Mouse (Mus musculus) ovary, postnatal 14 days (tissue): ENCODE data around the gene Micu2.
"Not testable (repeated sequence)": the region's sequence is repeated elsewhere in the genome, so short reads cannot be mapped to it uniquely, and the experiment has no call there.

Experiments used
- DNase-seq: peaks from one replicate; pipeline ENCODE4 v3.0.0; 2022; ENCODE audit warnings: low spot score

The Micu2 gene

DNA sequence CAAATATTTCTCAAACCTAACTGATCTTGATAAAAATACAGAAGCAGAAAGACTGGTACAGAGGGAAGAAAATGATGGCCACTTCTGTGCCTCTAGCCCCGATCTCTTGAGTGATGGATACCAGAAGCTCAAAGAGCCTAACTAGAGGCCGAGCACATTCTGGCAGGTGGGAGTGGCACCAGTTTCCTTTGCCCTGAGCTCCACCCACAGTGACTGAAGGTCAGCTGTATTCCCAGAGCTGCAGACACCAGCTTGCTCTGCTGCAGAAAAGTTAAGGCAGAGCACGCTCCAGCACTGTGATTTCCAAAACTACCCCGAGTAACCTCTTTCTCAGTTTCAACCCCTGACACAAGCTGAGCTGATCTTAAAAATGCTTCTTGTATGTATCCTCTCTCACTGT, 37.2 kb downstream of the Micu2 start:
- DNase-seq, result no peak

- DNase-seq, result no peak
Measured at GRCm38 (mm10) chr14:57951089-57951488, 48.0 kb downstream of the Micu2 start.

DNA sequence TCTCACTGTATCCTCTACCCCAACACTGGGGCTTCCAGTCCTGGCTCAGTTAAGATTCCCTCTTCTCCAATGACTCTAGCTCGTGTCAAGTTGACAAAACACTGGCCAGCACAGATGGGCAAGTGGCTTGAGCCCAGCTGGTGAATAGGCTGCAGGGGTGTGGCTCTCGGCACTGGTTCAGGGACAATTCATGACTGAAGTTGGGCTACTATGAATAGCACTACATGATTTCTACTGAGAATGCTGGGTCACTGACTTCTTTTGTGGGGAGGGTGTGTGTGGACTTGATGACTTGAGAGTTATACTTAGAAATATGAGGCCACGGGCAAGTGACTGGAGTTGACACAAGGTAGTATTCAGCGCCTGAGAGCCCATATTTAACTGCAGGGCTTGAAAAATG, 53.2 kb downstream of the Micu2 start:
- no peak for DNase-seq

- DNase-seq, result no peak
Measured at GRCm38 (mm10) chr14:57937297-57937696, 61.8 kb downstream of the Micu2 start.

GRCm38 (mm10) chr14:57934666-57935065, 64.4 kb downstream of the Micu2 start:
- DNase-seq, result no peak

GRCm38 (mm10) chr14:57933608-57934007, 65.5 kb downstream of the Micu2 start:
- no peak for DNase-seq

DNA sequence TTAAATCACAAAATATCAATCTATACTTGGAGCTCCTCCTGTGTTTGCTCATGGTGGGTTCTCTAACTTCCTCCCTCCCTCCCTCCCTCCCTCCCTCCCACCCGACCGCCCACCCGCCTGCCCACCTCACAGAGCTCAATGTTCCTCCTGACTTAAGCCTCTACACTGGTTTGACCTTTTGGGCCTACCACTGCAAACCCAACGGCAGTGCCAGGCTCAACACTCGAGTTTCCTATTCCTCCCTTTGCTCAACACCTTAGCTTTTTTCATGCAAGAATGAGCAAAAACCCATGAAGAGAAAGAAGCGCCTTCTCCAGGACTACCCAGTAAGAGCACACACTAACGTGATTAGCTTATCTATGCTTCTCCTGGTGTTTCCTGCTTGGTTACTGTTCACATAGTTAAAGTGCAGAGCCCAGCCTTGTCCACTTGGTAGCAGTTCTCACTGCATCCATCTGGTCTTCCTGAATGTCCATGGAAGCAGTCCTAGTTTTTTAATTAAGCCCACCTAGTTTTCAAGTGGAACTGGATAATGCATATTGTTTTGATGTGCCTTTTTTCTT, 66.1 kb downstream of the Micu2 start:
- DNase-seq, result no peak

DNA sequence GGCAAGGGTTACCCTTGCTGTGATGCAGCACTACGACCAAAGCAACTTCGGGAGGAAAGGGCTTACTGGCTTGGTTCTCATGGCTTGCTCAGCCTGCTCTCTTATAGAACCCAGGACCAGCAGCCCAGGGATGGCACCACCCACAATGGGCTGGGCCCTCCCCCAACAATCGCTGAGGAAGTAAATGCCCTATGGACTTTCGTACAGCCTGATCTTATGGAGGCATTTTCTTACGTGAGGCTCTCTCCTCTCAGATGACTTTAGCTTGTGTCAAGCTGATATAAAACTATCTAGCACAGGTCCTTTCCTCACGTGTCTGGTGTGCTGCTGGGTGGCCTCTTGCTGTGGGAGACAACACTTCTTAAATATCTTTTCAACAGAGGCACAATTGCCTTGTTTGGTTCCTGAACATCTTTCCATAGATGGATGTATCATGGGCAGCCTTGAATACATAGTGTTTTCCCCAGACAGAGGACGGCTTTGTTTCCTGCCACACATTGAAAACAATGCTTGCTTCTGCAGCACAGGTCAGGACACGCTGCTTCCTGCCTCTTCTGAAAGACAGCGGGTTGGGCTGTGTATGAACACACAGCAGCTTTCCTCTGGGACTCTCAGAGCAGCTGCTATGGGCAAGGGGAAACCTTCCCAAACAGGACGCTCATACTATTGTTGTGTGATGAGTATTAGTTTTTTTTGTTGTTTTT, 77.5 kb downstream of the Micu2 start:
- DNase-seq, result no peak

DNA sequence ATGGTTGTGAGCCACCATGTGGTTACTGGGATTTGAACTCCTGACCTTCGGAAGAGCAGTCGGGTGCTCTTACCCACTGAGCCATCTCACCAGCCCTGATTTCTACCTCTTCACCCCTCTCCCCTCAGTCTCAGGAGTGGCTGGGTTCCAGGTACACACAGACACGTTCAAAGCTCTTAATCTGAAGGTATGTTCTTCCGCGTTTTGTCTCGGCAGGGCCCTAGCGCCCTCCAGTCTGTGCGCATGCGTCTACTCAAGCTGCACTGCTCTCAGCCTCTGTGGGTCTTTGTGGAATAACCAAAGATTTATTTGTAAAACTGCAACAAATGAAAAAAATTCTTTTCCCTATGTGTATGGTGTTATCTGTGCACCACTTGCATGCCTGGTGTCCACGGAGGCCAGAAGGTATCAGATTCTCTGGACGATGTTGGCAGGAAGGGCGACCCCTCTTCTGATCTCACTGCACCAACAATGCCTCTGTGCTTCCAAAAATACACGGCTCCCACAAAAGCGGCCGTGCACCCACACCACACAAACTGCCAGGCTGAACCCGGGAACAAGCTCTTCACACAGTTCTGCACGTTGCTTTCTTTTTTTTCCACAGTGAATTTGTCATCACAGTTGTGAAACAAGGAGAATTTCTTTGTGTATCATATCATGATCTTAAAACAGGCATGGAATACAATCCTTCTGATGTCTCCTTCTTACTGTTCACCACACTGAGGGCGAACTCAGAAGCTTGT, 78.3 kb downstream of the Micu2 start:
- no peak for DNase-seq

GRCm38 (mm10) chr14:57919148-57919875, 79.8 kb downstream of the Micu2 start:
- no peak for DNase-seq

DNA sequence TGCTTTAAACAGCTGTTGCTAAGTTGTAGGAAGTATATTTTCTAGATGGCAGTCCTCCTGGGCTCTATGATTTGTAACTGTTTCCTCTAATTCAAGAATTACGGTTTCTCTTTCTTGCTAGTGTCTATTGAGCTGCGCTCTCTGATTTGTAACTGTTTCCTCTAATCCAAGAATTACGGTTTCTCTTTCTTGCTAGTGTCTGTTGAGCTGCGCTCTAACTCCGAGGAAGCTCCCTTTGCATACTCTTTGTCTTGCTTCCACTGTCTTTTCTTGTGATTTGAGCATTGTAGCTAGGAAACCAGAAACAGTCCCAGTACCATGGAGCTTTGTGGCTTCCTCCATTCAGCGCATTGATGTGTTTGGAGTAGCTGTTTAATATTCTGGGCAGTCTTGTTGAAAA, 83.7 kb downstream of the Micu2 start:
- no peak for DNase-seq

DNA sequence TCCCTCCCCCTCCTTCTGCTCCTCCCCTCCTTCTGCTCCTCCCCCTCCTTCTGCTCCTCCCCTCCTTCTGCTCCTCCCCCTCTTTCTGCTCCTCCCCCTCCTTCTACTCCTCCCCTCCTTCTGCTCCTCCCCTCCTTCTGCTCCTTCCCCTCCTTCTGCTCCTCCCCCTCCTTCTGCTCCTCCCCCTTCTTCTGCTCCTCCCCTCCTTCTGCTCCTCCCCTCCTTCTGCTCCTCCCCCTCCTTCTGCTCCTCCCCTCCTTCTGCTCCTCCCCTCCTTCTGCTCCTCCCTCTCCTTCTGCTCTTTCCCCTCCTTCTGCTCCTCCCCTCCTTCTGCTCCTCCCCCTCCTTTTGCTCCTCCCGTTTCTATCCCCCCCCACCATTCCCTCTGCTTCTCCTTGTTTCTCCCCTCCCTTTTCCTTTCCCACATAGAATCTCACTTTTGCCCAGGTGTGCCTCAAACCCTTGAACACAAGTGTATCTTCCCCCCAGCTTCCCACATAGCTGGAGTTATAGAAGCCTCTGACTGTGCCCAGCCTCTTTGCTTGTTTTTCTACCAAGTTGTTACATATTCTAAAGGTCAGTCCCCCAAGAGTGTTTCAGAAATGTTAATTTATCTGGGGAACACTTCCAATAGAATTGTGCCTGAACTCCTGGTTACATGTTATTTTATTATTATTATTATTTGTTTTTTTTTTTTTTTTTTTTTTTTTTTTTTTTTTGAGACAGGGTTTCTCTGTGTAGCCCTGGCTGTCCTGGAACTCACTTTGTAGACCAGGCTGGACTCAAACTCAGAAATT, 86.7 kb downstream of the Micu2 start:
- not testable (repeated sequence) for DNase-seq

- DNase-seq, result not testable (repeated sequence)
Measured at GRCm38 (mm10) chr14:57911787-57912186, 87.3 kb downstream of the Micu2 start.

GRCm38 (mm10) chr14:57911316-57911715, 87.7 kb downstream of the Micu2 start:
- DNase-seq, result no peak

GRCm38 (mm10) chr14:57910501-57911068, 88.5 kb downstream of the Micu2 start:
- DNase-seq, result peak; percentile 73

DNA sequence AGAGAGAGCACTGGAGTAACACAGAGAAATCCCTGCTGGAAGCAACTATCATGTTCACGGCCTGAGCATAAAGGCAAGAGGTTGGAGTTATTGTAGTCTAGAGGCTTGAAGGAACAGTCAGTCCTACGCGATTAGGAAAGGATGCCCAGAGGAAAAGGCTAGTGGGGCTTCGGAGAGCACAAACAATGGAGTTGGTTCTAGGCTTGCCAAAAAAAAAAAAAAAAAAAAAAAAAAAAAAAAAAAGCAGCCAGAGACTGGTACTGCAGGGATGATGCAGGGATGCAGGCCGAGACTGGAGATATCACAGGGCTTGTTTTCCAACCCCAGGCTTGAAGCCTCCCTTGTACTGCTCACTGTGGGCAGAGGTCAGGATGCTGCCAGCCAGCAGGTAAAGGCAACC, 89.8 kb downstream of the Micu2 start:
- DNase-seq, result no peak

DNA sequence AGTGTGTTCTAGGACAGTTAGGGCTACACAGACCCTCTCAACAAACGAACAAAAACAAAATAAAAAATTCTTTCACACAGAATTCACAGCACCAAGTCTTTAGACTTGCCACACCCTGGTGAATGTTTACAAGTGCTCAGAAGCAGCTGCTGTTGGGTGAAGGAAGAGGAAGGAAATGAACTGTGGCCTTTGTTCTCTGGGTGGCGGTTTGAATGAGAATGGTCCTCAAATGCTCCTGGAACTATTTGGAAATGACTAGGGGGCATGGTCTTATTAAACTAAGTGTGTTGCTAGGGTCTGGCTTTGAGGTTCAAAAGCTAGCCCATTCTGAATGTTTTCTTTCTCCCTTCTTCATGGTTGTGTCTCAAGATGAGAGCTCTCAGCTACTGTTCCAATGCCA, 90.6 kb downstream of the Micu2 start:
- DNase-seq, result no peak

DNA sequence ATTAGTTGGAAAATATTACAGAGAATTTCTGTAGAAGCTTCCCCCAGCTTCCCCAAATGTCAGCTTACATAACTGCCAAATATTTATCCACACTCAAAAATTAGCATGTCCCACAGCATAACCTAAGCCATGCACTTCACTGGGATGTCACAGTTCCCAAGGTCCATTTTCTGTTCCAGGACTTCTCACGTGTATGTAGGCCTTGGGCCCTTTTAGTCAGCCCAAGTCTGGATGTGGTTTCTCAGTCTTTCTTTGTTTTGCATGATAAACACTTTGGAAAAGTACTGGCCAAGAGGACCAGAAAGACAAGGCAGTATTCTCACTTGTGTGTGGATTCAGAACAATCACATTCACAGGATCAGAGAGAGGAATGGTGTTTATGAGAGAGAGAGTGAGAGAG, 97.1 kb downstream of the Micu2 start:
- DNase-seq, result no peak

DNA sequence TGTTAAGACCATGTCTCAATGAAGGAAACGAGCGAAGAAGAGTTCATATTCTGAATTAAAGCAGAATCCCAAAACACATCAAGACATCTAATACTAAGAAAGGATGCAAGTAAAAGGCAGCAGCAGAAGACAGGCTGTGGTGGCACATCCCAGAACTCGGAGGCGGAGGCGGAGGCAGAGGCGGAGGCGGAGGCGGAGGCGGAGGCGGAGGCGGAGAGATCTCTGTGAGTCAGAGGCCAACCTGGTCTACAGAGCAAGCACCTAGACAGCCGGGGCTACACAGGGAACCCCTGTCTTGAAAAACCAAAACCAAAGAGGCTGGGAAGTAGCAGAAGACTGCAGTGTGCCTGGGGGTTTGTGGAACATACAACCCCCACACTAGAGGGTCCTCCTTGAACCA, 102.2 kb downstream of the Micu2 start:
- DNase-seq, result no peak

- DNase-seq, result not testable (repeated sequence)
Measured at GRCm38 (mm10) chr14:57896088-57896871, 102.8 kb downstream of the Micu2 start.

DNA sequence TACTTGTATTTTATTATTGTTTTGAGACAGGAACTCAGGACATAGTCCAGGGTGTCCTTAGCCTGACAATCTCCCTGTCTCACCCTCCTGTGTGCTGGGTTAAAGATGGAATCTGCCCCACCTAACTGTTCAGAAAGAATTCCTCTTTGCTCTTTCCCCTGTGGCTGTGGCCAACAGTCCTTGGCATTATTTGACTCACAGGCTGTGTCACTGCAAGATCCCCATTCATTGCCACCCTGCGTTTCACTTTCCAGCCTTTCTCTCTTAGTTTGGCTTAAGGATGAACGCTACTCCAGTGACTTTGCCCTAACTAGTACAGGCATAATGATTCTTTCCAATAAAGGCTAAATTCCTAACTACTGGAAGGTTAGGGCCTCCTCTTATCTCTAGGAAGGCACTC, 104.7 kb downstream of the Micu2 start:
- DNase-seq, result no peak
